Mouse (Mus musculus) C2C12 (cell line): Measurements from ENCODE around the gene Grem1. TPM values are rescaled to one million over a fixed set of nuclear protein-coding genes. Genes with fewer than 3 reads are reported as not detected.
A peak's percentile ranks its signal among the peaks of the same experiment; 100 is the strongest.

Experiments used
- H3K27me3 ChIP-seq: one replicate; pipeline ENCODE4 v1.6.1; 2011; ENCODE audit not compliant: control insufficient read depth, insufficient read depth, insufficient read length
- H3K36me3 ChIP-seq: one replicate; pipeline ENCODE4 v1.6.1; 2011; ENCODE audit not compliant: control insufficient read depth, insufficient read depth
- H3K4me3 ChIP-seq: one replicate; pipeline ENCODE4 v1.5.1; 2011; ENCODE audit warnings: mild to moderate bottlenecking, control low read depth; ENCODE audit not compliant: poor library complexity, insufficient read depth, severe bottlenecking
- H3K79me2 ChIP-seq: one replicate; pipeline ENCODE4 v1.6.1; 2011; ENCODE audit not compliant: control insufficient read depth, insufficient read depth
- H3K79me3 ChIP-seq: one replicate; pipeline ENCODE4 v1.6.1; 2011; ENCODE audit warnings: low read depth, control low read depth
- H3ac ChIP-seq: one replicate; pipeline ENCODE3; 2011; ENCODE audit warnings: low read depth; ENCODE audit not compliant: control insufficient read depth, insufficient read length
- CEBPB ChIP-seq: IDR thresholded peaks from one replicate; pipeline ENCODE4 v1.6.1; 2011; ENCODE audit warnings: low read depth, mild to moderate bottlenecking, control low read depth, moderate library complexity
- CTCF ChIP-seq: IDR thresholded peaks from one replicate; pipeline ENCODE4 v1.5.1; 2011; ENCODE audit not compliant: control insufficient read depth, insufficient read depth, insufficient read length
- FOSL1 ChIP-seq: IDR thresholded peaks from one replicate; pipeline ENCODE4 v1.8.0; 2011; ENCODE audit warnings: mild to moderate bottlenecking, low read length; ENCODE audit not compliant: poor library complexity, insufficient read depth, severe bottlenecking
- MAX ChIP-seq: IDR thresholded peaks from one replicate; pipeline ENCODE4 v1.6.1; 2011; ENCODE audit warnings: mild to moderate bottlenecking, control low read depth
- MYOD1 ChIP-seq: IDR thresholded peaks from one replicate; pipeline ENCODE4 v1.6.1; 2011; ENCODE audit warnings: low read depth; ENCODE audit not compliant: control insufficient read depth, insufficient read length
- MYOG ChIP-seq: IDR thresholded peaks from one replicate; pipeline ENCODE4 v1.6.1; 2011; ENCODE audit not compliant: control insufficient read depth, insufficient read length; ENCODE audit errors: extremely low read depth
- USF1 ChIP-seq: IDR thresholded peaks from one replicate; pipeline ENCODE4 v1.6.1; 2011; ENCODE audit warnings: low read depth, mild to moderate bottlenecking, control low read depth, moderate library complexity
- polyA plus RNA-seq: library from polyadenylated mRNA; unstranded; fragments of >200 nt; fragmentation: generic; extraction: Trizol; gene quantifications from one replicate; pipeline ENCODE4 v1.2.1, GENCODE M21; 2012; ENCODE audit warnings: missing spikeins

Grem1 gene
- polyA plus RNA-seq, 1 experiment = 69.1 TPM

- Histone ChIP-seq H3ac (no peak overlapping the region), H3K4me3 (no peak overlapping the region), H3K79me3 (no peaks in the 10 kb centered on the region), H3K36me3 (no peaks in the 10 kb centered on the region), H3K27me3 (no peaks in the 10 kb centered on the region), H3K79me2 (no peaks in the 10 kb centered on the region)
- TF ChIP-seq MYOG = no peak
- no peak for TF ChIP-seq USF1
- TF ChIP-seq FOSL1 = peak; percentile 22
- TF ChIP-seq MAX = no peak
- TF ChIP-seq CEBPB = peak; percentile 71
- no peak for TF ChIP-seq CTCF
Observed at GRCm38 (mm10) chr2:113768541-113769303, 10.3 kb upstream of the Grem1 start.

- no peaks in the 10 kb centered on the region for H3K36me3 ChIP-seq
- no peaks in the 10 kb centered on the region for H3K79me3 ChIP-seq
- no peak overlapping the region for H3ac ChIP-seq
- TF ChIP-seq MYOD1 (no peak), FOSL1 (no peak), CEBPB (no peak), USF1 (no peak), MAX (no peak), MYOG (no peak), CTCF (no peak)
- no peaks in the 10 kb centered on the region for H3K79me2 ChIP-seq
- no peak overlapping the region for H3K4me3 ChIP-seq
- H3K27me3 ChIP-seq = no peaks in the 10 kb centered on the region
Observed at GRCm38 (mm10) chr2:113765885-113766284, 7.4 kb upstream of the Grem1 start.

- TF ChIP-seq MAX (peak; percentile 57), USF1 (no peak), CTCF (no peak), MYOD1 (peak; percentile 79), CEBPB (peak; percentile 89), MYOG (no peak)
- Histone ChIP-seq H3K4me3 (no peak overlapping the region), H3ac (no peak overlapping the region), H3K79me2 (no peaks in the 10 kb centered on the region), H3K79me3 (no peaks in the 10 kb centered on the region), H3K27me3 (no peaks in the 10 kb centered on the region), H3K36me3 (no peaks in the 10 kb centered on the region)
Observed at GRCm38 (mm10) chr2:113764968-113765367, 6.5 kb upstream of the Grem1 start.

- Histone ChIP-seq H3K36me3 (peaks cover 26% of the 10 kb centered on the region), H3K4me3 (peak overlapping the region; percentile 72), H3K79me2 (peaks cover 57% of the 10 kb centered on the region), H3K79me3 (peaks cover 52% of the 10 kb centered on the region), H3ac (peak overlapping the region; percentile 58), H3K27me3 (no peaks in the 10 kb centered on the region)
- no peak for TF ChIP-seq MYOD1
- no peak for TF ChIP-seq CTCF
- no peak for TF ChIP-seq MYOG
- no peak for TF ChIP-seq USF1
- TF ChIP-seq MAX = no peak
- no peak for TF ChIP-seq FOSL1
- no peak for TF ChIP-seq CEBPB
Observed at GRCm38 (mm10) chr2:113757525-113758310, 728 bp downstream of the Grem1 start.

- peaks cover 57% of the 10 kb centered on the region for H3K79me3 ChIP-seq
- H3K79me2 ChIP-seq = peaks cover 63% of the 10 kb centered on the region
- no peaks in the 10 kb centered on the region for H3K27me3 ChIP-seq
- H3K4me3 ChIP-seq = peak overlapping the region; percentile 72
- peaks cover 27% of the 10 kb centered on the region for H3K36me3 ChIP-seq
- TF ChIP-seq MYOG (no peak), MYOD1 (no peak), CTCF (no peak), CEBPB (no peak), MAX (no peak), FOSL1 (no peak), USF1 (no peak)
- H3ac ChIP-seq = peak overlapping the region; percentile 60
Observed at GRCm38 (mm10) chr2:113756924-113757524, 1.4 kb downstream of the Grem1 start.
